Mouse (Mus musculus) retina, postnatal 1 day (tissue): ENCODE results near the gene Paip2b.
"Not testable (repeated sequence)": the region's sequence is repeated elsewhere in the genome, so short reads cannot be mapped to it uniquely, and the experiment has no call there.

Experiments used
- DNase-seq: peaks from one replicate; pipeline ENCODE4 v3.0.0-alpha.2; 2012

Paip2b gene

DNA sequence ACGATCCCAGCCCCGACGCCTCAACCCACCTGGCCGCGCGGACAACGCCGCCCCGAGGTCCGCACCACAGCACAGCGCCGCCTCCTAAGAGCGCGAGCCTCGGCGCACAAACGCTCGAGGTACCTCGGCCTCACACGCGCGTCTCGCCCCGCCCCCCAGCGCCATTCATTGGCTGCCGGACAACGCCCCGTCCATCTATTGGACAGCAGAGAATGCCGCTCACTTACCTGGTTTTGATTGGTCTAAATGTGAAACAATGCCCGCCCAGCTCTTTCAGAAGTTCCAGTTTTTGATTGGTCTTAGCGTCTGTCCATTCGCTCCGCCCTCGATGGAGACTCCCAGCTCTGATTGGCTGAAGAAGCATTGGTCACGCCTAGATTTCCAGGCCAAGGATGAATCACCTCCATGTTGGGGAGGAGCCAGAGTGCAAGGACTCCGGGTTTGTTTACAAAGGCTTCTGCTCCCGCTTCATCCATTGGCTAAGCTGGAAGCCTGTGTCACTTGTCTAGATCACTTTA lies at the start of gene Paip2b:
Paip2b (minus strand) TSS at position 136 of the 518 bp plus-strand sequence.
- DNase-seq: peak; percentile 100

- DNase-seq: peak; percentile 71
These were observed 48.3 kb upstream of the Paip2b start for GRCm38 (mm10) chr6:83879815-83880214.

DNA sequence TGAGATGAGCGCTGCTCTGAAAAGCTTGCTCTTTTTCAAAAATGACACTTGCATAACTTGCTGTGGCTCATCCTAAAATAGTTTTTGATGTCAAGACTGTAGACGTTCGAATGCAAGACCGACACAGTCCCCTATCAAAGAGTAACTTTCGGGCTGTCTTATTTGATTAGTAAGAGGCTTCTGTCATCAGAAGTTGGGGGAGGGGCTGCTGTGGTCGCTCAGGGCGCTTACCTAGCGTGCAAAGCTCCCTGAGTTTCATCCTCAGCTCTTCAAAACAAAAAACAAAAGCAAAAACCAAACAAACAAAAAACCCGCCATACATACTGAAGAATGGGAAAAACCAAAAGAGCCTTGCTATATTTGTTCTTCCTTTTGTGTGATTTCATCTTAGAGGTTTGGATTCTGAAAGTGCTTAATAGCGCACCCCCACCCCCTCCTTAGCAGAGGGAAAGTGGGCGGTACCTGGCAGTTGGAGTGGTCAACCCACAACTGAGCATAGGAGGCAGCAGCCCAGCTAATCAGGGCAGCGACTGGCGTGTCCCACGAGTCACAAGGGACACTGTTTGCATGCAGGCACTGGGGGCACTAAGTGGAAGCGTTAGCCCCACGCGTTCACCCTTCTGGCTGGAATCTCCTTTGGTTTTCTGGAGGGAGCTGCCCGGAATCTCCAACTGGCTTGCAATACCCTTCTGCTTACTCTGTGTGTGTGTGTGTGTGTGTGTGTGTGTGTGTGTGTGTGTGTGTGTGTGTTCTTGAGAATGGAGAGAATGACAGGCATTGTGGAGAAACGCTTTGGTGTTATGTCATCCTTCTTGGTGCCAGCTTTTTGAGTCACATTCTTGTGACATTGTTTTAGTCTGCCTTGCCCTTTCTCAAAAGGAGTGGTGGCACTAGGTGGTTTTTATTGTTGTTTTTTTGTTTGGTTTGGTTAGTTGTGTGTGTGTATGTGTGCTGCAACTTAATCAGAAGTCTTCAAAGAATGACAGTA lies 36.4 kb upstream of the Paip2b start:
- peak; percentile 87 for DNase-seq

GRCm38 (mm10) chr6:83866954-83867597 lies 35.5 kb upstream of the Paip2b start, which contains the start of gene Zfp638:
Gene Zfp638 (plus strand): TSS chr6:83867109.
- DNase-seq: peak; percentile 96

- no peak for DNase-seq
These were observed 34.9 kb upstream of the Paip2b start for GRCm38 (mm10) chr6:83866423-83866822.

GRCm38 (mm10) chr6:83863538-83863937 lies 32.0 kb upstream of the Paip2b start:
- DNase-seq: no peak

GRCm38 (mm10) chr6:83860033-83860432 lies 28.5 kb upstream of the Paip2b start:
- no peak for DNase-seq

- DNase-seq: no peak
These were observed 25.9 kb upstream of the Paip2b start for GRCm38 (mm10) chr6:83857476-83857875.

- no peak for DNase-seq
These were observed 17.9 kb upstream of the Paip2b start for GRCm38 (mm10) chr6:83849446-83849845.

GRCm38 (mm10) chr6:83846141-83846540 lies 14.6 kb upstream of the Paip2b start:
- no peak for DNase-seq

GRCm38 (mm10) chr6:83844913-83845312 lies 13.4 kb upstream of the Paip2b start:
- DNase-seq: no peak

DNA sequence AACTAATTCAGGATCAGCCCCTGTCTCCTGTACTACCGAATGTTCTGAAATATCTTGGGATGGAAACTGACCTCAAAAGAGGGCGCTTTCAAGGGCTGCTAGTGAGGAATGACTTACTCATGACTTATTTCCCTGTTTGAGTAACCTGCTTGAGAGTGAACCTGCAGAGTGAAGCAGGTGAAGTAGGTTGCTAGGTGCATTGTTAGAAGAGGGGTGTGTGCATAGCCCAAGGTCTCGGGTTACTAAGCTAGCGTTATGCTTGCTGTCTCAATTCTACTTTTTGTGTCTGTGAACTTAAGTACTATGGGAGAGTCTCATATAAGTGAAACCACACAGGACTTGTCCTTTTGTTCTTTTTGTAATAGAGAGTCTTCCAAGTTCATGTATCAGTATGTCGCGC lies 8.5 kb upstream of the Paip2b start:
- no peak for DNase-seq

DNA sequence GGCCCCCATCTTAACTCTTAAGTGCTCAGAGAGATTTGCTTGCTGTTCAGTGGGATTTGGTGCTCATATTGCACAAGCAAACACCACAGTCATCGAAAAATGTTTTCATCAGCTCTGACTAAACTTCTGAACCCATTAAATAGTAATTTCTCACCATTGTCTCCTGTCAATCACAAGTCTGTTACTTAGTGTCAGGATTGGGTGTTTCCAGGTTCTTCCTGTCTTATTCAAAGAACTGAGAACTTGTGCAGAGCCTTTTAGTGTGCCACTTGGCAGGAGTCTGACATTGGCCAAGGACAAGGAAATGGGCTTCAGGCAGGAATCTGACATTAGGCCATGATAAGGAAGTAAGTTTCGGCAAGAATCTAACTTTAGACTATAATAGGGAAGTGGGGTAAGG lies 6.5 kb upstream of the Paip2b start:
- DNase-seq: no peak

GRCm38 (mm10) chr6:83836826-83837225 lies 5.3 kb upstream of the Paip2b start:
- no peak for DNase-seq

DNA sequence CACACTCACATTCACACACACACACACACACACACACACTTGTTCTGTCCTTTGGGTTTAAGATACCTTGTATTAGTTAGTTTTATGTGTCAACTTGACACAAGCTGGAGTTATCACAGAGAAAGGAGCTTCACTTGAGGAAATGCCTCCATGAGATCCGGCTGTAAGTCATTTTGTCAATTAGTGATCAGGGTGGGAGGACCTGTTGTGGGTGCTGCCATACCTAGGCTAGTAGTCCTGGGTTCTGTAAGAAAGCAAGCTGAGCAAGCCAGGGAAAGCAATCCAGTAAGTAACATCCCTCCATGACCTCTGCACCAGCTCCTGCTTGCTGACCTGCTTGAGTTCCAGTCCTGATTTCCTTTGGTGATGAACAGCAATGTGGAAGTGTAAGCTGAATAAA lies 852 bp upstream of the Paip2b start:
- DNase-seq: not testable (repeated sequence)

DNA sequence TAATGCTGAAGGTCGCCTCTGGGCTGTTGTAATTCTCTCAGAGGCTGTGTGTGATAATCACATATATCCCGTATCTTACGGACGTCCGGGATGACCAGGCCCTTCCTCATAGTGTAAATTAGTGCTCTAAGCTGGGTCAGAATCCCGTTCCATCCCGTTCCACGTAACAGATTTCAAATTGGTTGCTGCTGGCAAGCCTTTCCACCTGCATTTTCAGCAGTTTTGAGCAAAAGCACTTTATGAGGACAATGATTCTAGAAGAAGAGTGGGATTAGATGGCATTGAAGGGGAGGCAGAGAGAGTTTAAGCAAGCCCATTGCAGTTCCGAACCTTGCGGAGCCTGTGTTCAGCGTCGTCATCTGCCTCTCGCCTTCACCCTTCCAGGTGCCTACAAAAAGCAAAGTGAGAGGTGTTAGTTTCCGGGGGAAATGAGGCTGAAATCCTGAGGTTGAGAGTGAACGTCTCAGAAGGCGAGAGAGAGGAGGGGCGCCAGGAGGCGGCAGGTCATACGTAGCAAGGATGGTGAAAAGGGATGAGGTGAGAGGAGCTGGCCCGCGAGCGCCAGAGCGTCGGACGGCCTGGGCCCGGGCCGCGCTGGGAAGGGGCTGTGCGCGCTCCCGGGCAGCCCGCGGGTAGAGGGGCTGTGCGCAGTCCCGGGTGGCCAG lies 468 bp downstream of the Paip2b start:
- DNase-seq: no peak

DNA sequence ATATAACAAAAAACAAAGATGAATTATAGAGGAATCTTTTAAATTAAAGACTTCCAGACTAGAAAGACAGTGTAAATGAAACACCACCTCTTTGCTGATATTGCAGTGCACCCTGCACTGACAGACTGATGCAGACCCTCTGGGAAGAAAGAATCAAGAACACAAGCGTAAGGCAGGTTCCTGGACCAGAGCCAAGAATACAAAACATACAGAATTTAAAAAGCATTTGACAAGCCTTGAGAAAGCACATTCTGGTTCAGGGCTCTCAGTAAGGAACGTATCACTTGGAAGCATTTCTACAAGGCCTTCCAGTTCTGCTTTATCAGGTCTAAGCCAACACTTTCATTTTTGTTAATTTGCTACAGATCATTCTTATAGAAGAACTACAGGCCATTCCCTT lies 9.7 kb downstream of the Paip2b start:
- DNase-seq: no peak

DNA sequence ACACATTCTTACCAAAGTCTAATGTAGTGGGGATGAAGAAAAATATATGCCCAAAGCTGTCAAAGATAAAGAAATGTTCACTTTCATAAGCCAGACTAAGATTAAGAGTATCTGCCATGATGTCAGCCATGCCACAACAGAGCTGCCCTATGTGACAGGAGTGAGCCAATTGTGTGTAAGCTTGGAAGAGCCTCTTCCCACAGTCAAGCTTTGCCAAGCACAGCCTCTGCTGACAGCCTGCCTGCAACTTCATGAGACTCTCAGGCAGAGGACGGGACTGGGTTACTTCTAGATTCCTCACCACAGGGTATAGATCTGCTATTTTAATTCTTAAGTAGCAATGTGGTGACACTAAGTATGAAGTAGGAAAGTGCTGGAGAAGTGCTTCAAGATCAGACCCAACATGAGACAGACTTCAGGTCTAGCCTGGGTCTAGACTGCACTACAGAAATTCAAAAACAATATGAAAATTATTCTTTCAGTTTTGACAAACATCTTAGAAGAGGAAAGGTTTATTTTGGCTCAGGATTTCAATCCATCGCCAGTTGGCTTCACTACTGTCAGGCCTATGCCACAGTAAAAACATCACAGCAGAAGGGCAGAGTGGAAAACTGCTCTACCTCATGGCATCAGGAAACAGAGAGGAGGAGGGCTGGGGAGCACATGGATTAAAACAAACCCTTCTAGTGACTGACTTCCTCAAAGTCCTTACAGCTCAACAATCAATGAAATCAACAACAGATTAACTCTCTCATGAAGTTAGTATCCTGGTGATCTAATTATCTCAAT lies 10.6 kb downstream of the Paip2b start:
- DNase-seq: no peak

DNA sequence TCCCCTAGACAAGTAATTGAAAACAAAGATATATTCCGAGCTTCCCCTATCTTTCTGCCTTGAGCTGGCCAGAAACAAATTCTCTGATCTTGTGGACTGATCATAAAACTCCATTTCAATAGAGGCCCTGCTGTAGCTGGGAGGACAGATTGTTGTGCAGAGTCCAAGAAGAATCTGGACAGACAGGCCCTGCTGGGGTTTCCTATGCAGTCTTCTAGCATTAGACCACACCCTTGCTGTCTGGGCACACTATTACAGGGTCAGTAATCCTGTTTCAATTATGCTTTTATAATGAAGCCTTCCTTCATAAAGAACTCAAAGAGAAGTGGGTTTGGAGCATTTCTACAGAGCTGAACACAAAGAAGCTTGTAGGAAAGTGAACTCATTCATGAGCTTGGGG lies 12.5 kb downstream of the Paip2b start:
- no peak for DNase-seq

GRCm38 (mm10) chr6:83815801-83816200 lies 15.7 kb downstream of the Paip2b start:
- DNase-seq: no peak

DNA sequence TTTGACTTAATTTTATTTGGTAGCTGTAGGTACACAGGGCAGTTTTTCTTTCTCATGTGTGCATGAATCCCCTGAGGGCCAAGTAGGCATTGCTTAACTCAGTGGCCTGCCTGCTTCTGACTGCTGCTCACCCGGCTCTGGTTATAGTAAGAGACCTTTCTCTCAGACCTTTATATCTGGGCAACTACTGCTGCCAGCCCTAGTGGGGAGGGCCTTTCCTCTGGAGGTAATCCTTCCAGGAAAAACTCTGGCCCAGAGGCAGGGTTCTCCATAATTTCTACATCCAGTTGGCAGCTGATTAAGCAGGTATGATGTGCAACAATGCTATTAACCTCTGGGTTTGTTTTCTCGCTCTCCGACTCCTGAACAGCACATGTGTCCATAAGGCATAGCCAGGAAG lies 28.7 kb downstream of the Paip2b start:
- no peak for DNase-seq

- DNase-seq: no peak
These were observed 29.5 kb downstream of the Paip2b start for GRCm38 (mm10) chr6:83802033-83802432.
